Comparison of ENCODE assay signal across 10 mouse cellular contexts in the genomic region with DNA sequence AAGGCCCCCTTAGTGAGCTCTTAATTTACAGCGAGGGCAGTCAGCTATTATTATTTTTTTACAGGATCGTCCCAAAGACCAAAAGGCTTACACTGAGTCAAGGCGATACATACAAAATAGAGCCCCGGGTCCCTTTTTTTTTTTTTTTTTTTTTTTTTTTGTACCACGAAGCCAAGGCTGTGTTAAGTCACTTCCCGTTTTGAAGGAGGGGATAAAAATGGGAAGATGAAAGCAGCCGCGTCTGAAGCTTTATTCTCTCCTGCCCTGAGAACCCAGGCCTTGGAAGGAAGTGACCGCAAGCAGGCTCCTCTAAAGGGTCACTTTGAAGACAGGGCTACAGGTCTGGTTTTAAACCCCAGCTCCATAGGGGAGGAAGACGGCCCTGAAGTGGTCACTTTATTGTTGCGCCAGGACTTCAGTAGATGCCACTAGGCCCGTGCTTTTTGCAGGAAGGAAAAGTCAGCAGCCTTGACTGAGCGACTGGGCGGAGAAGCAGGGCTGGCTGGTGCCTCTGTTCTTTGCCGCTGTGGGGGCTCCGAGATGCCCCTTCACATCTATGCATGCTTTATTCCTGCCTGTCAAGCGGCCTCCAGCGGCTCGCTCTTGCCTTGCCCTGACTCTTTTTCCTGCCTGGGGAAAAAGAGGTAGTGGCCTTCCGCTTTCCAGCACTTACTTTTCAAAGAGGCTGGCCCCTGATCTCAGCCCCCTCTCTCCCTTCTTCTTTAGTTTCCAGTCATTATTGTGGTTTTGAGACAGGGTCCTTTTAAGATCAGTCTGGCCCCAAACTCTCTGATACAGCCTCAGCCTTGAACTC. TPM values are rescaled to one million over a fixed set of nuclear protein-coding genes. Genes with fewer than 3 reads are reported as not detected.
DNase-seq lines count a peak whose midpoint lies in the region; ATAC-seq and TF ChIP-seq lines count a peak whose summit lies in the region.
"Had no signal": no experiment of that assay in that cellular context is flagged by ENCODE, and none has a peak within 500 bp of the region (broad histone marks: within the 10 kb centered on the region; RNA-seq: fewer than 3 reads in every experiment).

No protein-coding gene starts in this region.

- no peak for TF ChIP-seq POLR2A in ES-Bruce4 (IDR thresholded peaks at IDR 0.05; ENCODE audit: insufficient read depth, low read length)

- TF ChIP-seq EP300 in ES-Bruce4 (IDR thresholded peaks at IDR 0.05; ENCODE audit: insufficient read depth, low read depth, low read length) = no peak
- TF ChIP-seq EP300 in liver, embryonic 14.5 days (IDR thresholded peaks at IDR 0.05; ENCODE audit: low read depth) = no peak

- no peak overlapping the region for H3K27ac ChIP-seq in heart, embryonic 12.5 days (ENCODE audit: poor library complexity, severe bottlenecking)
- H3K27ac ChIP-seq in ES-Bruce4 (ENCODE audit: insufficient read depth, low read length) = no peak overlapping the region
- H3K27ac ChIP-seq in embryonic facial prominence, embryonic 10.5 days (replicated peaks) = no peak overlapping the region
- no peak overlapping the region for H3K27ac ChIP-seq in liver, embryonic 14.5 days

- ATAC-seq in heart, embryonic 12.5 days (ENCODE audit: insufficient number of reproducible peaks, low FRiP score) = no peak
- ATAC-seq in liver, embryonic 14.5 days (ENCODE audit: insufficient read depth) = no peak

- peak overlapping the region; percentile 15; the same call in 1 of the 2 replicates for H3K4me3 ChIP-seq in heart, embryonic 12.5 days
- H3K4me3 ChIP-seq in ES-Bruce4 (ENCODE audit: low read depth, low read length) = peak overlapping the region; percentile 66
- H3K4me3 ChIP-seq in embryonic facial prominence, embryonic 10.5 days = 0 out of 2 replicates have a peak overlapping the region, but pooled peaks have one; percentile 24
- H3K4me3 ChIP-seq in liver, embryonic 14.5 days (ENCODE audit: insufficient read depth in 1 of 2, low read depth in 2 of 2, low read length in 2 of 2) = peak overlapping the region in 1 of 2 experiments; percentile 12; a peak in 1 of 4 replicates

- DNase-seq in heart, adult 18-20 months = no peak
- DNase-seq in embryonic facial prominence, embryonic 10.5 days (ENCODE audit: low spot score) = peak; percentile 31
- no peak for DNase-seq in liver, embryonic 14.5 days (ENCODE audit: low read depth in 3 of 3, low spot score in 3 of 3)
- DNase-seq in Muller cell, postnatal 12 days (ENCODE audit: inconsistent ontology term) = no peak
- no peak for DNase-seq in T-cell, adult 2 months (ENCODE audit: low spot score)
- DNase-seq in cerebellum, postnatal 14 days = no peak
- DNase-seq: kidney, postnatal 14 days had no signal

- H3K4me2 ChIP-seq in heart, embryonic 12.5 days = peak overlapping the region; percentile 56
- peak overlapping the region; percentile 17; the same call in 1 of the 2 replicates for H3K4me2 ChIP-seq in liver, embryonic 14.5 days (ENCODE audit: low read depth)

- H3K4me1 ChIP-seq in heart, embryonic 12.5 days (replicated peaks) = 0 out of 2 replicates have a peak, but pooled peaks cover 3% of the 10 kb centered on the region
- H3K4me1 ChIP-seq in ES-Bruce4 (ENCODE audit: control insufficient read depth, insufficient read depth, low read length) = no peaks in the 10 kb centered on the region
- H3K4me1 ChIP-seq in embryonic facial prominence, embryonic 10.5 days = peaks cover 7% of the 10 kb centered on the region
- no peaks in the 10 kb centered on the region for H3K4me1 ChIP-seq in liver, embryonic 14.5 days (replicated peaks; ENCODE audit: control insufficient read depth in 2 of 2, insufficient read depth in 2 of 2, low read length in 1 of 2)

- peak overlapping the region; percentile 59; the same call in 1 of the 2 replicates for H3K9ac ChIP-seq in heart, embryonic 12.5 days
- peak overlapping the region; percentile 59 for H3K9ac ChIP-seq in ES-Bruce4 (ENCODE audit: low read depth, poor library complexity, severe bottlenecking)
- no peak overlapping the region for H3K9ac ChIP-seq in liver, embryonic 14.5 days (replicated peaks)

- H3K9me3 ChIP-seq in heart, embryonic 12.5 days (replicated peaks) = no peaks in the 10 kb centered on the region
- no peaks in the 10 kb centered on the region for H3K9me3 ChIP-seq in ES-Bruce4 (replicated peaks; ENCODE audit: control insufficient read depth, insufficient read depth, low read length, poor library complexity, severe bottlenecking)
- H3K9me3 ChIP-seq in embryonic facial prominence, embryonic 10.5 days = no peaks in the 10 kb centered on the region
- no peaks in the 10 kb centered on the region for H3K9me3 ChIP-seq in liver, embryonic 14.5 days (ENCODE audit: control insufficient read depth, low read length)

- TF ChIP-seq CTCF in ES-Bruce4 (IDR thresholded peaks at IDR 0.05; ENCODE audit: low read depth, low read length) = no peak
- TF ChIP-seq CTCF in liver, embryonic 14.5 days (IDR thresholded peaks at IDR 0.05; ENCODE audit: low read depth) = no peak

- H3K27me3 ChIP-seq in heart, embryonic 12.5 days (replicated peaks) = no peaks in the 10 kb centered on the region
- H3K27me3 ChIP-seq in ES-Bruce4 (ENCODE audit: control insufficient read depth, insufficient read depth, low read length, poor library complexity, severe bottlenecking) = no peaks in the 10 kb centered on the region
- peaks cover 6% of the 10 kb centered on the region; the same call in 1 of the 2 replicates for H3K27me3 ChIP-seq in embryonic facial prominence, embryonic 10.5 days (replicated peaks; ENCODE audit: low read depth, poor library complexity, severe bottlenecking)
- H3K27me3 ChIP-seq in liver, embryonic 14.5 days (ENCODE audit: control insufficient read depth, insufficient read depth, low read length) = no peaks in the 10 kb centered on the region

- WGBS in heart, embryonic 12.5 days = 24% methylated on average over 20 of the region's 20 CpGs
- WGBS in embryonic facial prominence, embryonic 10.5 days = 20% methylated on average over 20 of the region's 20 CpGs
- 12% methylated on average over 20 of the region's 20 CpGs for WGBS in liver, embryonic 14.5 days (ENCODE audit: insufficient replicate concordance)

- H3K36me3 ChIP-seq in heart, embryonic 12.5 days = no peaks in the 10 kb centered on the region
- H3K36me3 ChIP-seq in ES-Bruce4 (ENCODE audit: control insufficient read depth, insufficient read depth, low read length, poor library complexity, severe bottlenecking) = no peaks in the 10 kb centered on the region
- no peaks in the 10 kb centered on the region for H3K36me3 ChIP-seq in embryonic facial prominence, embryonic 10.5 days (replicated peaks)
- H3K36me3 ChIP-seq in liver, embryonic 14.5 days (replicated peaks; ENCODE audit: control insufficient read depth, insufficient read depth, low read depth) = no peaks in the 10 kb centered on the region

RNA-seq across cellular contexts. Expression of a gene that starts 17.6 kb away (rescaled TPM):
- polyA plus RNA-seq in heart, embryonic 12.5 days (2016; fragmentation: Nextera tagmentation; extraction: Ambion mirVana) = 0.10 and 0.47 TPM in 2 replicates
- 1 to 10 TPM; 4.4 to 4.8 TPM for total RNA-seq in heart, adult 18-20 months (2021)
- 1.9 and 2.2 TPM in 2 replicates for polyA plus RNA-seq in ES-Bruce4 (2011; ENCODE audit: insufficient read depth, insufficient read length, low read depth, missing spikeins)
- 0.69 and 0.77 TPM in 2 replicates for polyA plus RNA-seq in embryonic facial prominence, embryonic 10.5 days (2016; fragmentation: Nextera tagmentation; extraction: Ambion mirVana)
- not detected in 2 replicates for polyA plus RNA-seq in liver, embryonic 14.5 days (2012; rRNA removed)
- polyA plus RNA-seq in liver, embryonic 14.5 days (2014; fragmentation: Nextera tagmentation; extraction: Ambion mirVana) = not detected in 2 replicates
- total RNA-seq: neutrophil, adult 5-6 weeks had no signal

RNA-seq across cellular contexts. Expression of a gene that starts 45.0 kb away (rescaled TPM):
- polyA plus RNA-seq in heart, embryonic 12.5 days (2016; fragmentation: Nextera tagmentation; extraction: Ambion mirVana) = 31.4 and 35.1 TPM in 2 replicates
- total RNA-seq in heart, adult 18-20 months (2021) = 10 to 100 TPM; 40.8 to 46.3 TPM
- polyA plus RNA-seq in ES-Bruce4 (2011; ENCODE audit: insufficient read depth, insufficient read length, low read depth, missing spikeins) = 185 and 207 TPM in 2 replicates
- 49.7 and 55.2 TPM in 2 replicates for polyA plus RNA-seq in embryonic facial prominence, embryonic 10.5 days (2016; fragmentation: Nextera tagmentation; extraction: Ambion mirVana)
- polyA plus RNA-seq in liver, embryonic 14.5 days (2012; rRNA removed) = 17.1 and 17.9 TPM in 2 replicates
- polyA plus RNA-seq in liver, embryonic 14.5 days (2014; fragmentation: Nextera tagmentation; extraction: Ambion mirVana) = 11.2 and 13.0 TPM in 2 replicates
